Mouse (Mus musculus): ENCODE measurements around the gene Pgf.

Gene Pgf

DNA sequence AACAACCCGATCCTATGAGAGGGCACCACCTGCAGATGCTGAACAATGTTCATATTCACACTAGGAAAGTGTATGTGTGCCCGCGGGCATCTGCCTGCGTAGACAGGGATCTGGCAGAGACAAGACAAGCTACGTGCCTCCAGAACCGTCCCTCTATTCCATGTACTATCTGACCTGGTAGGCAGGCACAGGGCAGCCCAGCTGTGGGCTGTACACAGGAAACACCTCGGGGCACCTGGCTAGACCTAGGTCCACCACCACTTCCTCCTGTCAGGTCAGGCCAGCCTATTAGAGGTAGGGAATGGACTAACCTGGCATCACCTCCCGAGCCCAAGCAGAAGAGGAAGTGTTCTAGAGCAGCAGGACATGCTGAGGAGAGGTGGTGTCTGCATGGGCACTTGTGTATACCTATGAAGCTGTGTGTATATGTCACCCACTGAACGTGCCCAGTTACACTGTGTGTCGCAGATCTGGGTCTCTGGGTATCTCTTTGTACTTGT, at the start of gene Pgf:
Gene Pgf (minus strand): TSS at position 51 of the 500 bp plus-strand sequence.
- DNase-seq (ENCODE audit: extremely low spot score, low spot score), result no peak

- no peak for DNase-seq (ENCODE audit: extremely low spot score, low spot score)
Measured at GRCm38 (mm10) chr12:85227227-85227626, 49.6 kb upstream of the Pgf start.

DNA sequence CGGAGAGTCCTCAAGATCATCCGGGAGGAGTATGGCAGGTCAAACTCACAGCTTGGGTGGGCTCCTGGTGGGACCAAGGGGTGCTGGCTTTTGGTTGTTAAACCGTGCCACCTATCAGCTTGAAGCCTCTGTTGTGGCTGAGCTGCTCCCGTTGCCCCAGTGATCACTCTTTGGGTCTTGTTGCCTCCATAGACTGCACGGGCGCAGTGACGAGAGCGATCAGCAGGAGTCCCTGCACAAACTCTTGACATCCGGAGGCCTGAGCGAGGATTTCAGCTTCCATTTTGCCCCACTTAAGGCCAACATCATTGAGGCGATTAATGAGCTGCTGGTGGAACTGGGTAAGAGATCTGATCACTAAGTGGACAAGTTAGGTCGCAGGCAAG, 42.3 kb upstream of the Pgf start:
- no peak for DNase-seq (ENCODE audit: extremely low spot score, low spot score)

GRCm38 (mm10) chr12:85219236-85219904, 41.8 kb upstream of the Pgf start, which contains the start of gene Eif2b2:
Eif2b2 (plus strand) TSS chr12:85219481.
- peak; percentile 96 for DNase-seq (ENCODE audit: extremely low spot score, low spot score)

DNA sequence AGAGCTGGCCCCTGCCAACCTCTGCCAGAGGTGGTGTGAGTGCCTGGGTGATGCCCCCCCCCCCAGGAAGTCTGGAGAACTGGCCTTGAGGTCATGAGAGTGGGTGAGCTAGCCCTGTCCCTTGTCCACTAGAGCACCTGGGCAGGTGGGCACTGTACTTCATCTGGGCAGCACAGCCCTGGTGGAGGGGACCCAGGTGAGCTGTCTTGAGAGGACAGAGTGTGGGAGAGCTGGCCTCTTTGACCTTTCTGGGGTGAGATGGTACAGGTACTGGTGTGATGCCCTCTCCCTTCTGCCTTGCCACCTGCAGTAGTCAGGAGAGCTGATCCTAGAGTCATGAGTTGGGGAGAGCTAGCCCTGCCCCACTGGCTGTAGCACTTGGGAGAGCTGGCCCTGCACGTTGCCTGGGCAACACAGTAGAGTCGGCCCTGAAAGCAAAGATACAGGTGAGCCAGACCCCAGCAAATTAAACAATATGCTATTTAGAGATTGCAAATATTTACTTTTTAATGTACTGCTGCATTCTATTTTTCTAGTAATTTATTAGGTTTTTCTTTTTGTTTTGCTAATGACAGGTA, 40.2 kb upstream of the Pgf start:
- DNase-seq (ENCODE audit: extremely low spot score, low spot score), result no peak

- no peak for DNase-seq (ENCODE audit: extremely low spot score, low spot score)
Measured at GRCm38 (mm10) chr12:85215031-85215430, 37.4 kb upstream of the Pgf start.

- no peak for DNase-seq (ENCODE audit: extremely low spot score, low spot score)
Measured at GRCm38 (mm10) chr12:85208687-85209199, 31.2 kb upstream of the Pgf start.

GRCm38 (mm10) chr12:85205425-85205824, 27.8 kb upstream of the Pgf start:
- DNase-seq (ENCODE audit: extremely low spot score, low spot score), result no peak

GRCm38 (mm10) chr12:85204105-85204504, 26.5 kb upstream of the Pgf start:
- no peak for DNase-seq (ENCODE audit: extremely low spot score, low spot score)

GRCm38 (mm10) chr12:85203699-85204098, 26.1 kb upstream of the Pgf start:
- DNase-seq (ENCODE audit: extremely low spot score, low spot score), result no peak

DNA sequence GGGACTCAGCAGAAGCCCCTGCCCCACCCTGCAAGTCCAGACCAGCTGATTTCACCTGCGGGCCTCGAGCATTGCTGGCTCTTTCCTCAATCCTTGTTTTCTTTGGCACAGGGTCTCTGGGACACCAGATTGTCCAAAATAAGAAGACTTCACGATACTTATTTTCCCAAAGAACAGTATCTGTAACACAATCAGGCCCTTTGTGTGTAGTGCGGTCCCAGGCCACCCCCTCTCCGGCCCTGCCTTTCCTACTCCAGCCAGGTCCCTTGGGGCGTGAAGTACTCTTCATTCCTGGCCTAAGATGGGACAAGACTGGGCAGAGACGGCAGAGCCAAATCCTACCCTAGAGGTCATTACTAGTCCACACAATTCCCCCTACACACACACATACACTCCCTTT, 24.6 kb upstream of the Pgf start:
- no peak for DNase-seq (ENCODE audit: extremely low spot score, low spot score)

DNA sequence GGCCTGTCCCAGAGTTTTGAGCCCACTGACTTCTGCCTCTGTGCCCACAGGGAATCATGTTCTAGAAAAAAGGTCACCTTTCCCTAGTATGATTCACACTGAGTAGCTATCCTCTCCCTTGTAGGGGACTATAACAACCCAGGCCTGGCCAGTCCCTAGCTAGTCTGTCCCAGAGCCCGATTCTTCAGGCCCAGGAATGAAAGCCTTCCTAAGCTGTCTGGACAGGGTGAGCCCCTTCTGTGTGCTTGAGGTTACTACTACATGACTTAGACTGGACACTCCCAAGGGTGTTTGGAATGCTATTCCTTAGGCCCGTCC, 24.2 kb upstream of the Pgf start:
- DNase-seq (ENCODE audit: extremely low spot score, low spot score), result no peak

GRCm38 (mm10) chr12:85200929-85201829, 23.6 kb upstream of the Pgf start:
- DNase-seq (ENCODE audit: extremely low spot score, low spot score), result peak; percentile 31

DNA sequence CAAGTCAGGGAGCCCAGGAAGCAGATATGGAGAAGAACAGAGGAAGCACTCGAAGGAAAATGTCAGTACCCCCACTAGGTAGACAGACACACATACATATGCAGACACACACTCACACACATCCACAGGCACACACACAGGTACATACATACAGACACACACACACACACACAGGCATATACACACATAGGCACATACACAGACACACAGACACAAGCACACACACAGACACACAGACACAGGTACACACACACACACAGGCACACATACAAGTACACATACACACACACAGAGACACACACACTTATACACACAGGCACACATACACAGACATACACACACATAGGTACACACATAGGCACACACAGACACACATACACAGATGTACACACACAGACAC, 22.4 kb upstream of the Pgf start:
- no peak for DNase-seq (ENCODE audit: extremely low spot score, low spot score)

- DNase-seq (ENCODE audit: extremely low spot score, low spot score), result no peak
Measured at GRCm38 (mm10) chr12:85197936-85198335, 20.3 kb upstream of the Pgf start.

- no peak for DNase-seq (ENCODE audit: extremely low spot score, low spot score)
Measured at GRCm38 (mm10) chr12:85197371-85197770, 19.8 kb upstream of the Pgf start.

DNA sequence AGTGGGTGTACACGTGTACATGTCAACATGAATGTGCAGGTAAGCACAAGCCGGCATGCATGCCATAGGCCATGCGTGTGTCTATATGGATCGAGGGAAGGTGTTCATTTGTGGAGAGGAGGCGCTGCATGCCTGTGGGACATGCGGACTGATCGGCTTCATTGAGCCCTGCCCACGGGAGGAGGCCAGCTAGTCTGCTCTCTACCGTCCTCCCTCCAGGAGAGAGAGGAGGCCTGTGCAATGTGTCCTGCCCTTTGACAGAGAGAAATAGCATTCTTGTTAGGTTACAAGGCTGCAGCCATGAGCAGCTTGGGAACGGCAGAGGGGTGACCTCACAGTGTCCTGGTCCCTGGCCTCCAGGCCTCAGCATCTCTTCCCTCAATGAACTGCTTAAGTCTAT, 18.6 kb upstream of the Pgf start:
- no peak for DNase-seq (ENCODE audit: extremely low spot score, low spot score)

DNA sequence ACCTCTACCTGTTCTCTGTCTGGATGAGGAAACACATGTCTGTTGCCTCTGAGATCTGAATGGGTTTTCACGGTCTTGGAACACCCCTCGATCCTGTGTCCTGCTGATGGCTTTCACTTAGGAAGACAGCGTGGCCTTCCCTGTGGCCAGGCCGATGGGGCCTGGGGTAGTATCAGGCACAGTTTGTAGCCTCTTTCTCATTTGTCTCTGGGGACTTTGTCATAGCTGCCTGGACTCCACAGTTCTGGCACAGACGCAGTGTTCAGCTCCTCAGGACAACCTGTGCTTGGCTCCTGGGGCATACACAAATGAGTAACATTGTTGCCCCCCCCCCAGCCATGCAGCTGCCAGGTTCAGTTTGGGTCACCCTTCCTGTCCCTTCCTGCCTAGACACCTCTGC, 17.5 kb upstream of the Pgf start:
- DNase-seq (ENCODE audit: extremely low spot score, low spot score), result no peak

DNA sequence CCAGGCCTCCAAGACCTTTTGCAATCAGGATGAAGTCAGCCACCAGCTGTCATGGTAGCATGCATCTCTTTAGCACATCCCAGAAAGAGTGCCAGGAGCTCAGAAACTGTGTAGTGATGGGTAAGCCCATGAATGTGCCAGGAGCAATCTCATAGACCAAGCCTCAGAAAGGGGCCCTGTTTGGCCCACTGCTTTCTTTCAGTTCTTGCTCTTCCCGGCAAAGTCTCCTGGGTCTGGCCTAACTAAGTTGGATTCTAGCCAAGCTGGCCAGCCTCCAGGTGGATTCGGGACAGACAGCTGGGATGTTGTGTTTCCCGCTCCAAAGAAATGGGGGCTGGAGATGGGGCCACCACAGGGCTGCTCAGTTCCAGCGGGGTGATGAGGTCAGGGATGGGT, 17.0 kb upstream of the Pgf start:
- no peak for DNase-seq (ENCODE audit: extremely low spot score, low spot score)

GRCm38 (mm10) chr12:85193923-85194622, 16.5 kb upstream of the Pgf start:
- no peak for DNase-seq (ENCODE audit: extremely low spot score, low spot score)

DNA sequence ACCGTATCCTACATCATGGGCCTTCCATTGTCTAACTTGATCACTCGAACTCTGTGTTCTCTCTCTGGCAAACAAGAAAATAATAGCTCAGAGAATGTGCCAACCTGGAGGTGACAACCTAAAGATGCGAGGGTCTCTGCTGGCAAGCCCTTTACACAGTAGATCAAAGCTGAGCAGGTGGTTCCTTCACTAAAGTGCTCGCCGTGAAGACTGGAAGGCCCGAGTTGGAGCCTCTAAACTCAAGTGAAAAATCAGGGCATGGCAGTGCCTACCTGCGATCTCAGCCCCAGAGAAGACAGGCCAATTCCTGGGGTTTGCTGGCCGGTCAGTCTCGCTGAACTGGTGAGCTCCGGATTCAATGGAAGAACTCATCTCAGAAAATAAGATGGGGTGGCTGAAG, 15.6 kb upstream of the Pgf start:
- DNase-seq (ENCODE audit: extremely low spot score, low spot score), result no peak
